In the genomic region with DNA sequence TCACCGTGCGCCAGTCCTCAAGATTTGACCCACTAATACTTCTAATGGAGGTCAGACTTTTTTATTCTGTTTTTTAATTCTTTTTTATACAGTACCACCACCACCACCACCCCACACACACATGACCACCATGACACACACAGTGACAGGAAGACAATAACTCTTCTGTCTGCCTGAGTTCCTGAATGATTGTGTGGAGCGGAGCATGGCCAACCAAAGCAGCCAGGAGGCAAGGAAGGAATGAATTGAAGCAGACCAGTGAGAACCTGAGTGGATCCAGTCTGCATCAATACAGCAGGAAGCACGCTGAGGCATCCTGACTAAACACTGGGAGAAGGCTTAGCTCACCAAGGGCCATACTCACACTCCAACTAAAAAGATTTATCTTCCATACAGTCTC, we compare ENCODE assay signal across 15 mouse cellular contexts.
DNase-seq lines count a peak whose midpoint lies in the region; ATAC-seq and TF ChIP-seq lines count a peak whose summit lies in the region.
"Had no signal": no experiment of that assay in that cellular context is flagged by ENCODE, and none has a peak within 500 bp of the region (broad histone marks: within the 10 kb centered on the region; RNA-seq: fewer than 3 reads in every experiment).

No protein-coding gene starts in this region.

- POLR2A ChIA-PET in Patski (lab: Charles Lee), result interaction anchor here (0.6 kb wide), 1 partner anchor 384 kb away, joined by 3 read pairs; no protein-coding TSS in a partner anchor

- H3K9ac ChIP-seq in kidney, embryonic 14.5 days (ENCODE audit: low read depth, low read length), result no peak overlapping the region
- H3K9ac ChIP-seq in midbrain, embryonic 12.5 days (replicated peaks), result no peak overlapping the region
- no peak overlapping the region for H3K9ac ChIP-seq in midbrain, embryonic 15.5 days
- H3K9ac ChIP-seq: forebrain, embryonic 13.5 days had no signal

- H3K36me3 ChIP-seq in kidney, embryonic 14.5 days (ENCODE audit: control insufficient read depth, insufficient read depth, low read length), result no peaks in the 10 kb centered on the region
- no peaks in the 10 kb centered on the region for H3K36me3 ChIP-seq in midbrain, embryonic 12.5 days
- H3K36me3 ChIP-seq in midbrain, embryonic 15.5 days (replicated peaks), result no peaks in the 10 kb centered on the region
- H3K36me3 ChIP-seq: forebrain, embryonic 10.5 days had no signal

- no peak overlapping the region for H3K4me2 ChIP-seq in kidney, embryonic 14.5 days (replicated peaks; ENCODE audit: low read depth, low read length)
- H3K4me2 ChIP-seq in midbrain, embryonic 12.5 days (replicated peaks), result no peak overlapping the region
- no peak overlapping the region for H3K4me2 ChIP-seq in midbrain, embryonic 15.5 days
- H3K4me2 ChIP-seq: forebrain, embryonic 13.5 days; heart, embryonic 11.5 days had no signal

- no peak for TF ChIP-seq CTCF in Patski (IDR thresholded peaks at IDR 0.05)
- TF ChIP-seq CTCF in layer of hippocampus, adult 2 months (conservative IDR thresholded peaks at IDR 0.05), result no peak

- no peak overlapping the region for H3K27ac ChIP-seq in kidney, embryonic 14.5 days (ENCODE audit: low read depth, low read length)
- H3K27ac ChIP-seq in midbrain, embryonic 12.5 days (replicated peaks), result no peak overlapping the region
- H3K27ac ChIP-seq in midbrain, embryonic 15.5 days, result no peak overlapping the region
- H3K27ac ChIP-seq in layer of hippocampus, adult 2 months, result no peak overlapping the region
- H3K27ac ChIP-seq: forebrain, embryonic 13.5 days had no signal

- CTCF ChIA-PET in Patski (lab: Charles Lee), result interaction anchor here (1.3 kb wide), 1 partner anchor 21 kb away, joined by 3 read pairs; no protein-coding TSS in a partner anchor

- intact Hi-C loops in heart, postnatal 36 days (cut with DNase I), result no loop called here

- 83% methylated on average over 4 of the region's 4 CpGs for WGBS in kidney, embryonic 14.5 days
- whole genome bisulfite sequencing in midbrain, embryonic 12.5 days, result 66% methylated on average over 4 of the region's 4 CpGs
- 66% methylated on average over 4 of the region's 4 CpGs for WGBS in midbrain, embryonic 15.5 days

- H3K4me1 ChIP-seq in kidney, embryonic 14.5 days (ENCODE audit: control insufficient read depth, insufficient read depth, low read length), result peaks cover 12% of the 10 kb centered on the region; the same call in 1 of the 2 replicates
- H3K4me1 ChIP-seq in midbrain, embryonic 12.5 days, result peaks cover 15% of the 10 kb centered on the region; the same call in 1 of the 2 replicates
- peaks cover 7% of the 10 kb centered on the region; the same call in 1 of the 2 replicates for H3K4me1 ChIP-seq in midbrain, embryonic 15.5 days

- H3K27me3 ChIP-seq in kidney, embryonic 14.5 days (ENCODE audit: control insufficient read depth, insufficient read depth, low read length), result no peaks in the 10 kb centered on the region
- no peaks in the 10 kb centered on the region for H3K27me3 ChIP-seq in midbrain, embryonic 12.5 days
- no peaks in the 10 kb centered on the region for H3K27me3 ChIP-seq in midbrain, embryonic 15.5 days (replicated peaks)
- no peaks in the 10 kb centered on the region for H3K27me3 ChIP-seq in Patski
- H3K27me3 ChIP-seq: forebrain, embryonic 13.5 days had no signal

- H3K4me3 ChIP-seq in kidney, embryonic 14.5 days (ENCODE audit: low read length), result no peak overlapping the region
- H3K4me3 ChIP-seq in midbrain, embryonic 12.5 days, result no peak overlapping the region
- no peak overlapping the region for H3K4me3 ChIP-seq in midbrain, embryonic 15.5 days
- H3K4me3 ChIP-seq in layer of hippocampus, adult 2 months, result no peak overlapping the region
- H3K4me3 ChIP-seq: forebrain, embryonic 10.5 days; forebrain, embryonic 13.5 days had no signal

- ATAC-seq in kidney, embryonic 14.5 days (ENCODE audit: low FRiP score, low TSS enrichment), result peak; percentile 29; the same call in 1 of the 2 replicates
- ATAC-seq in midbrain, embryonic 12.5 days (ENCODE audit: low FRiP score, low read depth), result 0 out of 2 replicates have a peak, but pooled peaks have one; percentile 40
- ATAC-seq in midbrain, embryonic 15.5 days (replicated peaks), result no peak
- ATAC-seq in Patski, result no peak
- ATAC-seq: CD4-positive, CD25-positive, alpha-beta regulatory T cell, adult 4 months; inflammation-experienced regulatory T-cells, adult 6 months; intestine, embryonic 16.5 days had no signal

- DNase-seq in heart, adult 11 months, result peak; percentile 21
- no peak for DNase-seq in heart, postnatal 36 days
- no peak for DNase-seq in kidney, postnatal 4 days
- DNase-seq in Patski (ENCODE audit: low read depth, low spot score), result peak; percentile 31
- no peak for DNase-seq in layer of hippocampus, adult 2 months (ENCODE audit: low spot score in 2 of 2)
- DNase-seq: adrenal gland, postnatal 25 days had no signal

- no peaks in the 10 kb centered on the region for H3K9me3 ChIP-seq in kidney, embryonic 14.5 days (ENCODE audit: control insufficient read depth, low read length)
- no peaks in the 10 kb centered on the region for H3K9me3 ChIP-seq in midbrain, embryonic 12.5 days
- no peaks in the 10 kb centered on the region for H3K9me3 ChIP-seq in midbrain, embryonic 15.5 days
- H3K9me3 ChIP-seq: forebrain, embryonic 10.5 days; forebrain, embryonic 13.5 days had no signal

- in situ Hi-C loops in Patski (cut with MboI; ENCODE audit: low pct_unique_long_range_greater_than_20kb), result loop anchor here (10.0 kb wide), 1 partner anchor 210 kb away; no protein-coding TSS in a partner anchor

Comparison
In these comparisons a context has a peak if more than half of its experiments do, and no peak if none do; other contexts are left out.
1. DNase-seq: peak in heart, adult 11 months (single experiment) and Patski (single experiment); none in heart, postnatal 36 days (0 of 2), kidney, postnatal 4 days (0 of 2) and layer of hippocampus, adult 2 months (0 of 2).
2. ATAC-seq: peak in kidney, embryonic 14.5 days (single experiment) and midbrain, embryonic 12.5 days (single experiment); none in midbrain, embryonic 15.5 days (single experiment) and Patski (single experiment).